Mouse (Mus musculus): ENCODE measurements around the gene S100a11.
"Not testable (repeated sequence)": the region's sequence is repeated elsewhere in the genome, so short reads cannot be mapped to it uniquely, and the experiment has no call there.

GRCm38 (mm10) chr3:93544170-93544569 lies 23.9 kb downstream of the S100a11 start:
- TF ChIP-seq CTCF (IDR thresholded peaks at IDR 0.05; ENCODE audit: low read depth, low read length); GATA1 (IDR thresholded peaks at IDR 0.05; ENCODE audit: borderline replicate concordance, low read length): not testable (repeated sequence)

All from G1E (cell line).